Mouse (Mus musculus) limb, embryonic 11.5 days (tissue): ENCODE measurements around the gene H2afx. TPM values are rescaled to one million over a fixed set of nuclear protein-coding genes. Genes with fewer than 3 reads are reported as not detected.
"Not testable (repeated sequence)": the region's sequence is repeated elsewhere in the genome, so short reads cannot be mapped to it uniquely, and the experiment has no call there.

Experiments used
- ATAC-seq: fragments of 200-750 bp; cut with Nextera tagmentation; 2 replicates; pipeline ENCODE4 v1.8.0; 2017; ENCODE audit warnings: low read depth; ENCODE audit not compliant: insufficient number of reproducible peaks, low FRiP score, low TSS enrichment
- DNase-seq: peaks from one replicate; pipeline ENCODE4 v3.0.0-alpha.2; 2015; ENCODE audit warnings: low spot score
- H3K27ac ChIP-seq: fragments of 300-500 bp; sonication (generic); replicated peaks from 2 replicates; pipeline ENCODE4 v1.5.1; 2014; ENCODE audit warnings: low read depth, mild to moderate bottlenecking, low read length
- H3K27me3 ChIP-seq: fragments of 300-500 bp; sonication (generic); 2 replicates; pipeline ENCODE4 v1.6.1; 2014; ENCODE audit warnings: mild to moderate bottlenecking, low read length, mixed read lengths; ENCODE audit not compliant: control insufficient read depth, insufficient read depth
- H3K36me3 ChIP-seq: fragments of 300-500 bp; sonication (generic); 2 replicates; pipeline ENCODE4 v1.6.1; 2014; ENCODE audit warnings: mild to moderate bottlenecking, low read length, moderate library complexity, mixed read lengths; ENCODE audit not compliant: control insufficient read depth, insufficient read depth
- H3K4me1 ChIP-seq: fragments of 300-500 bp; sonication (generic); 2 replicates; pipeline ENCODE4 v1.6.1; 2014; ENCODE audit warnings: low read length, mixed read lengths; ENCODE audit not compliant: control insufficient read depth, insufficient read depth
- H3K4me2 ChIP-seq: fragments of 300-500 bp; sonication (generic); 2 replicates; pipeline ENCODE4 v1.6.1; 2014; ENCODE audit warnings: low read depth, mild to moderate bottlenecking, moderate library complexity; ENCODE audit not compliant: severe bottlenecking
- H3K4me3 ChIP-seq: fragments of 300-500 bp; sonication (generic); 2 replicates; pipeline ENCODE4 v1.5.1; 2014; ENCODE audit warnings: low read depth, low read length
- H3K9ac ChIP-seq: fragments of 300-500 bp; sonication (generic); 2 replicates; pipeline ENCODE4 v1.6.1; 2014; ENCODE audit warnings: mild to moderate bottlenecking, low read length
- H3K9me3 ChIP-seq: fragments of 300-500 bp; sonication (generic); 2 replicates; pipeline ENCODE4 v1.6.1; 2016; ENCODE audit warnings: low read length; ENCODE audit not compliant: control insufficient read depth
- WGBS: fragments of 180-500 bp; shearing (Covaris S2); extraction: QIAGEN DNeasy Blood & Tissue Kit; methylation state at CpG from one replicate; pipeline ENCODE4 v1.1.7; 2014; 5-methylcytosine and 5-hydroxymethylcytosine counted together
- polyA plus RNA-seq: library from polyadenylated mRNA; unstranded; fragments of >200 nt; fragmentation: Nextera tagmentation; extraction: Ambion mirVana; gene quantifications from 2 replicates; pipeline ENCODE4 v1.2.1, GENCODE M21; 2014

Gene H2afx
- polyA plus RNA-seq, 1 experiment from 2014 or later, result 525 TPM

- H3K4me2 ChIP-seq, result peak within 1 kb of the TSS; percentile 47
- peak; percentile 84 for ATAC-seq
- H3K9me3 ChIP-seq, result no peaks in the 10 kb centered on the region
- under 1% methylated on average over 44 of the region's 44 CpGs for WGBS
- H3K27me3 ChIP-seq, result no peaks in the 10 kb centered on the region
- H3K4me3 ChIP-seq, result peak within 1 kb of the TSS; percentile 69
- H3K36me3 ChIP-seq, result peaks cover 7% of the 10 kb centered on the region
- DNase-seq, result peak; percentile 99
- 0 out of 2 replicates have a peak, but pooled peaks cover 4% of the 10 kb centered on the region for H3K4me1 ChIP-seq
- peak within 1 kb of the TSS; percentile 60 for H3K9ac ChIP-seq
- no peak within 1 kb of the TSS for H3K27ac ChIP-seq
These were observed 26.9 kb downstream of the H2afx start, which contains the start of gene Vps11 for GRCm38 (mm10) chr9:44361190-44361917. Gene Vps11, minus strand, starts transcription at chr9:44361670.

DNA sequence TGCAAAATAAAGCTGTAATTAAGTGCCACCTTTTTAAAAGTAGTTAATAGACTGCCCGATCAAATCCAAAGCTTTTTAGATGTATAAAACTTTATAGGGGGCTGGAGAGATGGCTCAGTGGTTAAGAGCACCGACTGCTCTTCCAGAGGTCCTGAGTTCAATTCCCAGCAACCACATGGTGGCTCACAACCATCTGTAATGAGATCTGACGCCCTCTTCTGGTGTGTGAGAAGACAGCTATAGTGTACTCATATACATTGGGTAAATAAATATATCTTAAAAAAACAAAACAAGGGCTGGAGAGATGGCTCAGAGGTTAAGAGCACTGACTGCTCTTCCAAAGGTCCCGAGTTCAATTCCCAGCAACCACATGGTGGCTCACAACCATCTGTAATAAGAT is 27.4 kb downstream of the H2afx start:
- Histone ChIP-seq H3K4me3 (peak overlapping the region; percentile 69), H3K4me2 (peak overlapping the region; percentile 47), H3K9ac (peak overlapping the region; percentile 60; the same call in 1 of the 2 replicates)
- WGBS, result 48% methylated on average over 4 of the region's 4 CpGs
- H3K4me1 ChIP-seq, H3K9me3 ChIP-seq, H3K36me3 ChIP-seq, H3K27me3 ChIP-seq, H3K27ac ChIP-seq, DNase-seq: not testable (repeated sequence)
- peak; percentile 39 for ATAC-seq

- Histone ChIP-seq H3K9ac (no peak overlapping the region), H3K27me3 (no peaks in the 10 kb centered on the region), H3K36me3 (no peaks in the 10 kb centered on the region), H3K9me3 (no peaks in the 10 kb centered on the region), H3K4me1 (0 out of 2 replicates have a peak, but pooled peaks cover 4% of the 10 kb centered on the region), H3K4me3 (no peak overlapping the region), H3K4me2 (no peak overlapping the region), H3K27ac (no peak overlapping the region)
- ATAC-seq (no peak), DNase-seq (no peak)
- 66% methylated on average over 3 of the region's 3 CpGs for WGBS
These were observed 30.0 kb downstream of the H2afx start for GRCm38 (mm10) chr9:44364480-44364879.

DNA sequence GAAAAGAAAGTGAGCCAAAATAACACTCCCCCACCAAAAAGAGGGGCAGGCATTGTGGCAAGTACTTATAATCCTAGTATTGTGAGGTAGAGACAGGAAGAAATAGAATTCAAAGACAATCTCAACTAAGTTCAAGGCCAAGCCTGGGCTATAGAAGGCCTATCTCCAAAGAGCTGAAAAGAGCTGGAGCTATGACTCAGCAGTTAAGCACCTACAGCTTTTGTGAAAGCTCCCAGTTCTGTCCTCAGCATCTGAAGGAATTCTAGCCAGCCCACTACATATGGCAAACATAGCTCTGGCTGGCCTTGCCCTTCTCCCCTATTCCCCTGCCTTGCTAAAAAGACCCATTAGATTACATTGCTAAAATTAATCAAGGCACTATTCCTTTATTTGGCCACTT is 38.9 kb downstream of the H2afx start:
- DNase-seq (no peak), ATAC-seq (no peak)
- H3K4me2 ChIP-seq, result no peak overlapping the region
- no peak overlapping the region for H3K27ac ChIP-seq
- H3K9ac ChIP-seq, result no peak overlapping the region
- H3K27me3 ChIP-seq, result no peaks in the 10 kb centered on the region
- no peaks in the 10 kb centered on the region for H3K36me3 ChIP-seq
- no peaks in the 10 kb centered on the region for H3K9me3 ChIP-seq
- no peak overlapping the region for H3K4me3 ChIP-seq
- no peaks in the 10 kb centered on the region for H3K4me1 ChIP-seq

GRCm38 (mm10) chr9:44376141-44376540 is 41.6 kb downstream of the H2afx start:
- Histone ChIP-seq H3K27ac (no peak overlapping the region), H3K4me3 (no peak overlapping the region), H3K9ac (no peak overlapping the region), H3K36me3 (no peaks in the 10 kb centered on the region), H3K4me2 (no peak overlapping the region), H3K27me3 (no peaks in the 10 kb centered on the region), H3K9me3 (no peaks in the 10 kb centered on the region), H3K4me1 (peaks cover 8% of the 10 kb centered on the region)
- 92% methylated on average over 6 of the region's 6 CpGs for WGBS
- DNase-seq (no peak), ATAC-seq (no peak)

DNA sequence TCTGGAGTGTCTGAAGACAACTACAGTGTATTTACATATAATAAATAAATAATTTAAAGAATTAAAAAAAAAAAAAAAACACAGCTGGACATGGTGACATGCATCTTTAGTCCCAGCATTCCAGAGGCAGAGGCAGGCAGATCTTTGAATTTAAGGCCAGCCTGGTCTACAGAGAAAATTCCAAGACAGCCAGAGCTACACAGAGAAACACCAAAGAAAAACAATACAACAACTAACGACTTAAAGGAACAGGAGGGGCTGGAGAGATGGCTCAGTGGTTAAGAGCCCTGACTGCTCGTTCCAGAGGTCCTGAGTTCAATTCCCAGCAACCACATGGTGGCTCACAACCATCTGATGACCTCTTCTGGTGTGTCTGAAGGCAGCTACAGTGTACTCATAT is 42.8 kb downstream of the H2afx start:
- not testable (repeated sequence) for H3K4me3 ChIP-seq, H3K4me2 ChIP-seq, H3K27ac ChIP-seq, ATAC-seq, H3K9me3 ChIP-seq, DNase-seq, H3K4me1 ChIP-seq, H3K27me3 ChIP-seq, H3K36me3 ChIP-seq, H3K9ac ChIP-seq
- WGBS, result 87% methylated on average over 2 of the region's 2 CpGs

- no peak for ATAC-seq
These were observed 43.7 kb downstream of the H2afx start for GRCm38 (mm10) chr9:44378153-44378730.

DNA sequence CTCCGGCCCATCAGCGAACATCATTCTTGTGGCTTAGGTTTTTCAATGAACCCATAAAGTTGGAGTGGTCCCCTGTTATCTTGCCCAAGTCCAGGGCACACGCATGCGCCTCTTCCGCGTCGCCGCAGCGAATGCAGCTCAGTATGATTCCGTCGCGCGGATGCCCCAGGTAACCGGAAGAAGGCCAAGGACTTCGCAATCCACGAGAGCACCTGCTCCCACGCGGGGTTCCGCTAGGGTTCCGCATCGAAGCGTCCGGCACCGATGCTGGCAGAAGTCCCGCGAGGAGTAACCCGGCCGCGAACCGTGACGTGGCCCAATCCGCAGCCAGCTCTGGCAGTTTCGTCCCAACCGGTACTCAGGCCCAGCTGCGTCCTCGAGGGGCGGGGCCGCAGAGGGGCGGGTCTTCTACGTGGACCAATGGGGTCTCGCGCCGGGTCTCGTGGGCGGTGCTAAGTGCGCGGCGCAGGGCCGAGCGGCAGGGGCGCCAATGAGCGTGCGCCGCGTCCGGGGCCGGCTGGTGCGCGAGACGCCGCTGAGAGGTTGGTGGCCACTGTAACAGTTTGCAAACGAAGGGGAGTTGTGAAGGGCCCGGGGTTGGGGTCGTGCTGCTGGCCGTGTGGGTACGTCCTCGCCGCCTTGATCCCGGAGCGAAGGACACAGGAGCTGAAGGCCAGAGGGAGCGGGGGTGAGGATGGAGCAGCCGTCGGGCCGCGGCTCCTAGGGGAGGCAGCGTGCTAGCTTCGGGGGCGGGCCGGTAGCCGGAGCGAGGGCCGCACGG is 44.8 kb downstream of the H2afx start, which contains the start of gene Hyou1:
Gene Hyou1 (plus strand): TSS at position 437 of the 781 bp plus-strand sequence.
- ATAC-seq (peak; percentile 98), DNase-seq (peak; percentile 100)
- WGBS, result under 1% methylated on average over 83 of the region's 83 CpGs
- Histone ChIP-seq H3K4me1 (peaks cover 8% of the 10 kb centered on the region), H3K4me2 (peak within 1 kb of the TSS; percentile 80), H3K9ac (peak within 1 kb of the TSS; percentile 89), H3K27ac (peak within 1 kb of the TSS; percentile 55), H3K4me3 (peak within 1 kb of the TSS; percentile 71), H3K9me3 (no peaks in the 10 kb centered on the region), H3K27me3 (no peaks in the 10 kb centered on the region), H3K36me3 (peaks cover 17% of the 10 kb centered on the region)

More at GRCm38 (mm10) chr9:44378153-44378730, 43.7 kb downstream of the H2afx start:
- H3K27ac ChIP-seq, result no peak overlapping the region
- H3K4me2 ChIP-seq, result peak overlapping the region; percentile 80
- no peaks in the 10 kb centered on the region for H3K27me3 ChIP-seq
- H3K36me3 ChIP-seq, result peaks cover 13% of the 10 kb centered on the region
- DNase-seq, result no peak
- peaks cover 8% of the 10 kb centered on the region for H3K4me1 ChIP-seq
- H3K4me3 ChIP-seq, result peak overlapping the region; percentile 71
- no peak overlapping the region for H3K9ac ChIP-seq
- 91% methylated on average over 5 of the region's 5 CpGs for WGBS
- no peaks in the 10 kb centered on the region for H3K9me3 ChIP-seq
